Mouse (Mus musculus) intestine, embryonic 15.5 days (tissue): ENCODE measurements around the gene Kcnj13. TPM values are rescaled to one million over a fixed set of nuclear protein-coding genes. Genes with fewer than 3 reads are reported as not detected.
A peak's percentile ranks its signal among the peaks of the same experiment; 100 is the strongest.

ENCODE experiments used
- ATAC-seq: fragments of 200-750 bp; cut with Nextera tagmentation; 2 replicates; pipeline ENCODE4 v1.8.0; 2017; ENCODE audit warnings: moderate TSS enrichment, moderate library complexity
- H3K27ac ChIP-seq: fragments of 300-500 bp; sonication (generic); 2 replicates; pipeline ENCODE4 v1.5.1; 2015; ENCODE audit warnings: mild to moderate bottlenecking, inconsistent platforms
- H3K27me3 ChIP-seq: fragments of 300-500 bp; sonication (generic); replicated peaks from 2 replicates; pipeline ENCODE4 v1.6.1; 2015; ENCODE audit warnings: inconsistent platforms
- H3K36me3 ChIP-seq: fragments of 300-500 bp; sonication (generic); 2 replicates; pipeline ENCODE4 v1.6.1; 2015; ENCODE audit warnings: inconsistent platforms
- H3K4me1 ChIP-seq: fragments of 300-500 bp; sonication (generic); replicated peaks from 2 replicates; pipeline ENCODE4 v1.6.1; 2015; ENCODE audit warnings: inconsistent platforms
- H3K4me2 ChIP-seq: fragments of 300-500 bp; sonication (generic); replicated peaks from 2 replicates; pipeline ENCODE4 v1.6.1; 2015; ENCODE audit warnings: mild to moderate bottlenecking, inconsistent platforms
- H3K4me3 ChIP-seq: fragments of 300-500 bp; sonication (generic); replicated peaks from 2 replicates; pipeline ENCODE4 v1.5.1; 2015; ENCODE audit warnings: inconsistent platforms
- H3K9ac ChIP-seq: fragments of 300-500 bp; sonication (generic); 2 replicates; pipeline ENCODE4 v1.6.1; 2015; ENCODE audit warnings: inconsistent platforms
- H3K9me3 ChIP-seq: fragments of 300-500 bp; sonication (generic); 2 replicates; pipeline ENCODE4 v1.6.1; 2016; ENCODE audit warnings: inconsistent platforms
- WGBS: fragments of 180-500 bp; shearing (Covaris S2); methylation state at CpG from one replicate; pipeline ENCODE4 v1.1.7; 2015; 5-methylcytosine and 5-hydroxymethylcytosine counted together
- polyA plus RNA-seq: library from polyadenylated mRNA; unstranded; fragments of >200 nt; fragmentation: Nextera tagmentation; extraction: Ambion mirVana; gene quantifications from 2 replicates; pipeline ENCODE4 v1.2.1, GENCODE M21; 2015

The Kcnj13 gene
- polyA plus RNA-seq = 0.45 and 0.62 TPM in 2 replicates

DNA sequence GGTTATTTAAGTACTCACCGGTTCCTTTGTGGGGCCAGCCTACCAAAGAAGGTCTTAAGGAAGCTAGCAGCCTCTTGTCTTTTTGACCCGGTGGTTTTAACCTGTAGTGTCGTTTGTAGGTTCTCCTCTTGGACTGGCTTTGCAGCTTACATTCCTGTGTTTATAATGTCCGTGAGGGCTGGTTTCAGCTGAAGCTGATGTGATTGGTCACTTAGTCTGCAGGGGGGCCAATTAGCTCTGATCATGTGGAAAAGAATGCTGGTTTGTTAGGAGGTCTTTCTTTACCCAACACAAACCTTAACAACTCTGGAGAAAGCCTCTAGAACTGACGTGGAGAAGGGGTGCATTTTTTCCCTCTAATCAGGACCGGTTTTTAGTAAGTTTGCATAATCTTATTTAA is at the start of gene Kcnj13:
TSS of gene Kcnj13 (minus strand) at position 136 of the 400 bp plus-strand sequence.
- H3K9ac ChIP-seq = no peak within 1 kb of the TSS
- peaks cover 3% of the 10 kb centered on the region; the same call in 1 of the 2 replicates for H3K4me1 ChIP-seq
- H3K36me3 ChIP-seq = no peaks in the 10 kb centered on the region
- no peak within 1 kb of the TSS for H3K4me2 ChIP-seq
- no peaks in the 10 kb centered on the region for H3K9me3 ChIP-seq
- H3K4me3 ChIP-seq = no peak within 1 kb of the TSS
- 29% methylated on average over 6 of the region's 6 CpGs for WGBS
- H3K27me3 ChIP-seq = no peaks in the 10 kb centered on the region
- no peak within 1 kb of the TSS for H3K27ac ChIP-seq
- no peak for ATAC-seq

DNA sequence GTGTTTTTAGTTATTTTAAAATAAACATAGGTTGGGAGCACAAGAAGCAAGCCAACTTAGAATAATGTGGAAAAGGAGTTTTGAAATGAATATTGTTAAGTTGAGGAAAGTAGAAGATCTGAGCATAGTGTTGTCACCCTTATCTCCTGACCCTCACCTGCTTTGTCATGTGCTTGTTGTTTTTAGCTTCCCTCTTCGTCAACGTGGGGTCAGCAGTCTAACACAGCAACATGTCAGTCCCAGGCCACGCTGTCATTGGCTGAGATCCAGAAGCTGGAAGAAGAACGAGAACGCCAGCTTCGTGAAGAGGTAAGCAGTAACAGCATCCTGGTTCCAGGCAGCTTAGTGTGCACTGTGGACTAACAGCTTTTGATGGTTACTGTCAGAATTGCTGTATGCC is 42.1 kb upstream of the Kcnj13 start:
- Histone ChIP-seq H3K4me3 (no peak overlapping the region), H3K27ac (no peak overlapping the region), H3K27me3 (no peaks in the 10 kb centered on the region), H3K9ac (no peak overlapping the region), H3K9me3 (no peaks in the 10 kb centered on the region), H3K4me1 (no peaks in the 10 kb centered on the region), H3K36me3 (peaks cover 23% of the 10 kb centered on the region), H3K4me2 (no peak overlapping the region)
- no peak for ATAC-seq
- WGBS = 77% methylated on average over 6 of the region's 6 CpGs

DNA sequence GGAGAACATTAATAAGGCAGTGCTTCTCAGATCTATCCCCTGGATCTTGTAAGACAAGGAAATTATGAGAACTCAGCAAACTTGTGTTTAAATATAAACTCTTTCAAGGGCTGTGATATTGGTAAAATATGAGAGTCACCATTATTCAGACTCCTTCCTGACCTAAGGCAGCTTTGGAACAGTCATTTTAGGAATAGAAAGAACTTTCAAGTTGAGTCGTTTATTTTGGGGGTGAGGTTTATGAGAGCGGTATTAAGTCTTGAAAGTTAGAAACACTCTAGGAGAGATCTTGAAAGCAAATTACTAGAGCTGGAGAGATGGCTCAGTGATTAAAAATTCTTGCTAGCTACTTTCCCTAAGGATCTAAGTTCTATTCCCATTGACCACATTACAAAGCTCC is 40.6 kb upstream of the Kcnj13 start:
- Histone ChIP-seq H3K36me3 (peaks cover 23% of the 10 kb centered on the region), H3K9me3 (no peaks in the 10 kb centered on the region)

GRCm38 (mm10) chr1:87418733-87419132 is 24.2 kb upstream of the Kcnj13 start:
- no peak overlapping the region for H3K9ac ChIP-seq
- 0 out of 2 replicates have a peak, but pooled peaks cover 15% of the 10 kb centered on the region for H3K36me3 ChIP-seq
- no peaks in the 10 kb centered on the region for H3K27me3 ChIP-seq
- 91% methylated on average over 4 of the region's 4 CpGs for WGBS
- H3K27ac ChIP-seq = no peak overlapping the region
- no peak for ATAC-seq
- no peaks in the 10 kb centered on the region for H3K9me3 ChIP-seq
- no peak overlapping the region for H3K4me2 ChIP-seq
- H3K4me1 ChIP-seq = no peaks in the 10 kb centered on the region
- H3K4me3 ChIP-seq = no peak overlapping the region

More for the DNA sequence above, 40.6 kb upstream of the Kcnj13 start:
- no peak for ATAC-seq
- Histone ChIP-seq H3K4me2 (no peak overlapping the region), H3K4me1 (no peaks in the 10 kb centered on the region), H3K4me3 (no peak overlapping the region), H3K9ac (no peak overlapping the region), H3K27me3 (no peaks in the 10 kb centered on the region), H3K27ac (no peak overlapping the region)
- 90% methylated on average over 2 of the region's 2 CpGs for WGBS

GRCm38 (mm10) chr1:87409380-87409779 is 14.9 kb upstream of the Kcnj13 start:
- Histone ChIP-seq H3K27me3 (no peaks in the 10 kb centered on the region), H3K9me3 (no peaks in the 10 kb centered on the region), H3K9ac (no peak overlapping the region), H3K4me2 (no peak overlapping the region), H3K4me1 (no peaks in the 10 kb centered on the region), H3K4me3 (no peak overlapping the region), H3K36me3 (peaks cover 31% of the 10 kb centered on the region), H3K27ac (no peak overlapping the region)
- 94% methylated on average over 4 of the region's 4 CpGs for WGBS
- ATAC-seq = no peak

DNA sequence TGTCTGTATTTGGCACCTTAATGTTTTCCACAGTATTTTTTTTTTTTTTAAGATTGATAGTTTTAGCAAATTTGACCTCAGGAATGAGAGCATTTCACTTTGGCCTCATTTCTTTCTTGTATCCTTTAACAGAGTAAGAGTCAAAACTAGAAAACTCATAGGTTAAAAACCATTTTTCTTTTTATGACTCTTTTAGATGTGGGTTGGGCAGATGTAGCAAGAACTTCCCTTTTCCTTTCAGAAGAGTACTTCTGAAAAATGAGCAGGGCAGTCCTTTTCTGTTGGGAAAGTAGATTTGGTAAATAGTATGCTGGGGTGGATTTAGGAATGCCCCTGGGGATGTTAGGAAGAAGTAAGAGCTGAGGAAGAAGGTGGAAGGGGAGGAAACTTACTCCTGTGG is 11.5 kb upstream of the Kcnj13 start:
- H3K4me1 ChIP-seq = no peaks in the 10 kb centered on the region
- no peak for ATAC-seq
- no peak overlapping the region for H3K9ac ChIP-seq
- no peak overlapping the region for H3K27ac ChIP-seq
- no peaks in the 10 kb centered on the region for H3K9me3 ChIP-seq
- no peak overlapping the region for H3K4me2 ChIP-seq
- H3K27me3 ChIP-seq = no peaks in the 10 kb centered on the region
- no peak overlapping the region for H3K4me3 ChIP-seq
- peaks cover 23% of the 10 kb centered on the region for H3K36me3 ChIP-seq

DNA sequence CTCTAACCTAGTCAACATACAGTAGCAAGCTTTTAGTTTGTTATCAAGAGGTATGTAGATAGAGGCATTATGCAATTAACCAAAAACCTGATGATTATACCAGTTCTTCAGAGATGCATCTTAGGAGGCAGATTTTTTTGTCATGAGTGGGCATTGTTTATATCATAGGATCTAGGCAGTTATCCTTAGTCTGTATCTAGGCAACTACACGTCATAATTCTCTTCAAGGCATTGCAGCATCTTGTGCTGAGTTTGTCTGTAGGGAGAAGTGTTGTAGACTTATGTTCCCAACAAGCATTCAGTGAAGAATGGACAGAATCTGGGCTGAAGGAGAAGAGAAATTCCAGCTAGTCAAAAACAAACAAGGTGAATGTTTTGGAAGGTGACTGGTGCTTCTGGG is 10.2 kb upstream of the Kcnj13 start:
- Histone ChIP-seq H3K36me3 (peaks cover 20% of the 10 kb centered on the region), H3K9ac (no peak overlapping the region), H3K4me2 (no peak overlapping the region), H3K27ac (no peak overlapping the region), H3K9me3 (no peaks in the 10 kb centered on the region), H3K4me3 (no peak overlapping the region), H3K27me3 (no peaks in the 10 kb centered on the region), H3K4me1 (no peaks in the 10 kb centered on the region)
- WGBS = 89% methylated on average over 1 of the region's 1 CpGs
- ATAC-seq = no peak

- no peak overlapping the region for H3K27ac ChIP-seq
- no peaks in the 10 kb centered on the region for H3K36me3 ChIP-seq
- WGBS = 57% methylated on average over 7 of the region's 7 CpGs
- H3K4me1 ChIP-seq = peaks cover 3% of the 10 kb centered on the region; the same call in 1 of the 2 replicates
- H3K4me3 ChIP-seq = no peak overlapping the region
- H3K27me3 ChIP-seq = no peaks in the 10 kb centered on the region
- ATAC-seq = no peak
- H3K4me2 ChIP-seq = no peak overlapping the region
- no peaks in the 10 kb centered on the region for H3K9me3 ChIP-seq
- no peak overlapping the region for H3K9ac ChIP-seq
These were observed 2.5 kb upstream of the Kcnj13 start for GRCm38 (mm10) chr1:87396923-87397586.

- Histone ChIP-seq H3K36me3 (no peaks in the 10 kb centered on the region), H3K9me3 (no peaks in the 10 kb centered on the region), H3K27me3 (no peaks in the 10 kb centered on the region), H3K4me1 (peaks cover 3% of the 10 kb centered on the region; the same call in 1 of the 2 replicates), H3K4me3 (no peak overlapping the region), H3K9ac (no peak overlapping the region), H3K27ac (no peak overlapping the region), H3K4me2 (no peak overlapping the region)
- 0 out of 2 replicates have a peak, but pooled peaks have one; percentile 23 for ATAC-seq
- WGBS = 66% methylated on average over 3 of the region's 3 CpGs
These were observed 909 bp downstream of the Kcnj13 start for GRCm38 (mm10) chr1:87393444-87394195.

GRCm38 (mm10) chr1:87386436-87387092 is 8.0 kb downstream of the Kcnj13 start:
- Histone ChIP-seq H3K27ac (no peak overlapping the region), H3K9me3 (no peaks in the 10 kb centered on the region), H3K4me2 (no peak overlapping the region), H3K27me3 (no peaks in the 10 kb centered on the region), H3K4me3 (no peak overlapping the region), H3K36me3 (0 out of 2 replicates have a peak, but pooled peaks cover 3% of the 10 kb centered on the region), H3K9ac (no peak overlapping the region), H3K4me1 (no peaks in the 10 kb centered on the region)
- no peak for ATAC-seq
- WGBS = 85% methylated on average over 9 of the region's 9 CpGs

DNA sequence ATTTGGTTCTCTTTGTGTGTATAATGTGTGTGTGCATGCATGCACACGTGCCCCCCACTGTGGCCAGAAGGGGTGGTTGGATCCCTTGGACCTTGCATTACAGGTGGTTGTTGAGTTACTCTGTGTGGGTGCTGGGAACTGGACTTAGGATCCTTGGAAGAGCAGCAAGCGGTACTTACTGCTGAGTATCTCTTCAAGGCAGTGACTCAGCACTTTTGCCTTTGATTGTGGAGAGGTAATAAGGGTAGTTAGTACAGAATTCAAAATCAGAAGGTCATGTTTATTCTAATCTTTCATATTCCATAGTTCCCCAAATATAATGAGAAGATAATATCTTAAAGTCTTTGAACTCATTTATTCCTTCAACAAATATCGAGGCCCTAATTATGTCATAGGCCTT is 13.4 kb downstream of the Kcnj13 start:
- Histone ChIP-seq H3K36me3 (0 out of 2 replicates have a peak, but pooled peaks cover 3% of the 10 kb centered on the region), H3K9ac (no peak overlapping the region), H3K4me1 (no peaks in the 10 kb centered on the region), H3K4me2 (no peak overlapping the region), H3K27me3 (no peaks in the 10 kb centered on the region), H3K9me3 (no peaks in the 10 kb centered on the region), H3K27ac (no peak overlapping the region), H3K4me3 (no peak overlapping the region)
- 90% methylated on average over 3 of the region's 3 CpGs for WGBS
- ATAC-seq = no peak

GRCm38 (mm10) chr1:87379919-87380318 is 14.6 kb downstream of the Kcnj13 start:
- Histone ChIP-seq H3K9me3 (no peaks in the 10 kb centered on the region), H3K4me2 (no peak overlapping the region), H3K27ac (no peak overlapping the region), H3K4me3 (no peak overlapping the region), H3K27me3 (no peaks in the 10 kb centered on the region), H3K9ac (no peak overlapping the region), H3K4me1 (no peaks in the 10 kb centered on the region), H3K36me3 (0 out of 2 replicates have a peak, but pooled peaks cover 3% of the 10 kb centered on the region)
- no peak for ATAC-seq
- 94% methylated on average over 1 of the region's 1 CpGs for WGBS
